Mouse (Mus musculus) right cerebral cortex, postnatal 25 days (tissue): ENCODE results near the gene Slc35b2.

ENCODE experiments used
- DNase-seq: peaks from one replicate; pipeline ENCODE4 v3.0.0; 2022

Slc35b2 gene

DNA sequence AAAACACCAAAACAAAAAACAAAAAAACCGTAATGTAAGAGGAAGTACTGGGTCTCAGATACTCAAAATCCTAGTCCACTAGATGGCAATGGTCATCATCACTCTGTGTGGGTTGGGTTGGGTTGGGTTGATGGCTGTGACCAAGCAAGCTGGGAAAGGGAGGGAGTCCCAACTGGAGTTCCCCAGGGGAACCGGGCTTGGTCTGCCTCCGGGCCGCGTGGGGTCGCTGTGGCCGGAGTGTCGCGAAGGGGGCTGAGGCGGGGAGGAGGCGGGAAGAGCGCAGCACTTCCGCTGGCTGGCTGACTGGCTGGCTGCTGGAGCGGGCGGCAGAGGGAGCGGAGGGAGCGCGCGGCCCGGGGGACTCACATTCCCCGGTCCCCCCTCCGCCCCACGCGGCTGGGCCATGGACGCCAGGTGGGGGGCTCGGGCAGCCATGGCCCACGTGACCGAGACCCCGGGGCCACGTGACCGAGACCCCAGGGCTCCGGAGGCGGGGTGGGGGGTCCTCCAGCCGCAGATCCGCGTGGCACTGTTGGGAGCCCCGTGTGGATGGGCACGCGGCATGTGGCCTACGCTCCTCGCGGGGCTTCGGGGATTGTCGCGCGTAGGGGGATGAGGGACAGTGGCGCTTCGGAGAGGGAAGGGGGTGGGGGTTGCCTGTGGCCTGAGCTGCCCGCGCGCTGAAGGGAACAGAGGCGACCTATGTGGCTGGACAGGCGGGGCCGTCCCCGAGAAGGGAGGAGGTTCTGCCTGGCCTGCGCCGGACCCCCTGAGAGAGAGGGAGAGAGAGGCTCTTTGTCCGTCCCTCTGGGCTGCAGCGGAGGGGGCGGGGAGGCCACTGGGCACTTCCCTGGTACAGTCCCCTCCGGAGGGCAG is at the start of gene Slc35b2:
Gene Slc35b2 (plus strand): TSS at position 220 of the 876 bp plus-strand sequence.
- peak; percentile 92 for DNase-seq

DNA sequence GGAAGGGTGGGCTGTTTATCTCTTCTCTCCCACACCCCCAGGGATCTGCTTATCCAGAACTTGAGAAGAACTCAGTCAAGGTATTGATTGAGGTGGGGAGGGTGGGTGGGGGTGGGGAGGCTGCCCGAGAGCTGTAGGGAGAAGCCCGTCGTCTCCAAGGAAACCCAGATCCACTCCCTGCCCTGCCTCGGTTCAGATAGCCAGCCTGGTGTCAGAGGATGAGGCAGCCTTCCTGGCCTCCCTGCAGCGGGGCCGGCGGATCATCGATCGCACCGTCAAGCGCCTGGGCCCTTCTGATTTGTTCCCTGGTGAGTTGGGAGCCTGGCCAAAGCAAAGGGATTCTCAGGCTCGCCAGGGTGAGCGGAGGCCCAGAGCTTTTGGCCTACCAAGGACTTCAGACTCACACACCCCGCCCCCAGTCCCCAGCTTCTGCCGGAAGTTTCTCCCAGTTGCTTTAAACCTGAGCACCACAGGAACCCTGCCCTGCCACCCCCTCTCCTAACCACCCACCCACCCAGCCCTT is 48.4 kb upstream of the Slc35b2 start:
- DNase-seq, result no peak

- no peak for DNase-seq
These were observed 47.9 kb upstream of the Slc35b2 start for GRCm38 (mm10) chr17:45515806-45516205.

GRCm38 (mm10) chr17:45516488-45516887 is 47.2 kb upstream of the Slc35b2 start:
- DNase-seq, result peak; percentile 77

DNA sequence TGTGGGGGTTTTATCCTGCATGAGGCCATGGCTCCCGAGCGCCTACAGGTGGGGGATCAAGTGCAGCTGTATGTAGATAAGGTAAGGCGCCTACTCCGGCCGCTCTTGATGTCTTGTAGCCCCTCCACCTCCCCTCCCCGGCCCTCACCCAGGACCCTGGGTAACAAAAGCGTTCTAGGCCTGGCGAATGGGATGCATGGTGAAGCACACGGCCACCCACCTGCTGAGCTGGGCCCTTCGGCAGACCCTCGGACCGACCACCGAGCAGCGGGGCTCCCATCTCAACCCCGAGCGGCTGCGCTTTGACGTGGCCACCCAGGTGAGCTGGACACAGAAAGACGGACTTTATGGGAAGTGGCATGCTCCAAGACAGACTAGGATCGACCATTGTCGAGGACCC is 46.5 kb upstream of the Slc35b2 start:
- DNase-seq, result no peak

DNA sequence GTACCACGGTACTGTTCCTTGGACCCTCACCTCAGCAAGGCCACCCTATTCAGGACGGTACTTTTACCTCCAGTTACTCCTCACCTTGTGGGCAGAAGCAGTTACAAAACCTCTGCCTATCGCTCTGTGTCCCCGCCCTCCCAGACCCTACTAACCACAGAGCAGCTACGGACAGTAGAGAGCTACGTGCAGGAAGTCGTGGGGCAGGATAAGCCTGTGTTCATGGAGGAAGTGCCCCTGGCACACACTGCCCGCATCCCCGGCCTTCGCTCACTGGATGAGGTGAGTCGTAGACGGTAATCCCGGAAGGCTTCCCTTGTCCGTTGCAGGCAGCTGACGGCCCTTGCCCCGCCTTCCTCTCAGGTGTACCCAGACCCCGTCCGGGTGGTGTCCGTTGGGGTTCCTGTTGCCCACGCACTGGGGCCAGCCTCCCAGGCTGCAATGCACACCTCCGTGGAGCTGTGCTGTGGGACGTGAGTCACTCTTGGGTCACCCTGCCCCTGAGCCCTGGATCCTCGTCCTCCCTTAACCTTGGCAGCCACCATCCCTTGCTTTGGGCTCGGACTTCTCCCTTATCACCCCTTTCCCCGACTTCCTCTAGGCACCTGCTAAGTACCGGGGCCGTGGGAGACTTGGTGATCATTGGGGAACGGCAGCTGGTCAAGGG is 46.0 kb upstream of the Slc35b2 start:
- no peak for DNase-seq

DNA sequence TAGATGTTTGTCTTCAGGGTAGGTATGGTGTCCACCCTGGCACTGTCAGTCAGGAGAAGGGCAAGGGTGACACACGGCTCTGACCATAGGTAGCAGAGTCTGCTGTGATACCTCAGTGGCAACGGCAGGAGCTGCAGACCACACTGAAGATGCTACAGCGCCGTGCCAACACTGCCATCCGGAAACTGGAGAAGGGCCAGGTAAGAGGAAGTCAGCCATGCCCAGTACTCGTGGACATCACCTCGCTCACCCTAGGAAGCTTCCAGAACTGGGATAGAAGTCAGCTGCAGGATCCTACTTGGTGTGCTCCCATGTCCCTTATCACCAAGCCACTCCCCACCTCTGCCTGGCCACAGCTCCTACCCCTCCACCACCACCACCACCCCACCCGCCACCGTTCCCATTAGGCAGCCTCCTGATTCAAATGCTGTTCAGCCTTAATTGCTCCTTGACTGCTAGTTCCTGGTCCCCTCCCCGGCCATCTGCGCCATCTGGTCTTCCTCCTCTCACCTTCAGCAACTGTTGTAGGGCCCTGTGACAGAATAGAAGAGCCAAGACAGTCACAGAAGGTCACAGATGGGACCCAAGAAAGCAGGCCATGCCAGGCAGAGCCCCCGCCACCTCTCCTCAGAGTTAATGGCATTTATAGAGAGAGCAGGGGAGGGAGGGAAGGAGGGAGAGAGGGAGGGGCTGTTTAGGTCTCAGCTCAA is 44.8 kb upstream of the Slc35b2 start:
- DNase-seq, result no peak

- DNase-seq, result no peak
These were observed 43.5 kb upstream of the Slc35b2 start for GRCm38 (mm10) chr17:45520136-45520535.

- DNase-seq, result no peak
These were observed 40.4 kb upstream of the Slc35b2 start, which contains the start of gene Tcte1 for GRCm38 (mm10) chr17:45523263-45523662. Gene Tcte1, plus strand, starts transcription at chr17:45523434.

- DNase-seq, result no peak
These were observed 38.7 kb upstream of the Slc35b2 start for GRCm38 (mm10) chr17:45524961-45525360.

DNA sequence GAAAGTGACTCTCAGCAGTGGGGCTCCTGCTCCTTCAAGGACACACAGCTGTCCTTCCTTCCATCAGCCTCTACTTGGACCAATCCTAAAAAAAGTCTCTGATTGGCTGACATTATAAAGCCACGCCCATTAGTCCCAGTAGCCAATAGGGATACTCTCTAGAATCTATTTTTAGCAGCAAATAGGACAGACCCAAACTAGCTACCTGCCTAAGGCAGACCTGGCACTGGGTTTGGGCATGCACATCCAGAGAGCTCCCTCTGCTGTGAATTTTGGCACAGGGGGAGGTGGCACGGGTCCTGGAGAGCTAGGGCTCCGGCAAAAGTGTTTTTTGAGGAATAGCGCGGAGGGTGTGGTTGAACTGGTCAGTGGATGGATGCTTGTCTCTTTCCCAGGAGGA is 37.1 kb upstream of the Slc35b2 start:
- no peak for DNase-seq

- peak; percentile 85 for DNase-seq
These were observed 33.3 kb upstream of the Slc35b2 start for GRCm38 (mm10) chr17:45530346-45530782.

DNA sequence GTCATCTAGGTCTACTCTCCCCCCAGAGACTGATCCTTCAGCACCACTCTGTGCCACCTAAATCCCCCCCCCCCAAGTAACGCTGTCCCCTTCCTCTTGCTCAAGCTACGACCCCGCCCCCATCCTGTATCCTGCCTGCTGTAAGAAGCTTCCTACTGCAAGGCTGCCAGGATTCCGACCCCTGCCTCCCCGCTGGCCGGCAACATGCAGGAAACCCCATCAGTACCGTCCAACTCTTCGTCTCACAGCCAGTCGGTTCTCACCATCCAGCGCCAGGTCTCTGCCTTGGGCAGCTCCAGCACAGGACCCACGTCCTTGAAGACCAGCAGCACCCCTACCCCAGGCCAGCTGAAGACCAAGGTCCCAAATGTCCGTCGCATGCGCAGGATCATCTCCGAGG is 30.8 kb upstream of the Slc35b2 start:
- no peak for DNase-seq

DNA sequence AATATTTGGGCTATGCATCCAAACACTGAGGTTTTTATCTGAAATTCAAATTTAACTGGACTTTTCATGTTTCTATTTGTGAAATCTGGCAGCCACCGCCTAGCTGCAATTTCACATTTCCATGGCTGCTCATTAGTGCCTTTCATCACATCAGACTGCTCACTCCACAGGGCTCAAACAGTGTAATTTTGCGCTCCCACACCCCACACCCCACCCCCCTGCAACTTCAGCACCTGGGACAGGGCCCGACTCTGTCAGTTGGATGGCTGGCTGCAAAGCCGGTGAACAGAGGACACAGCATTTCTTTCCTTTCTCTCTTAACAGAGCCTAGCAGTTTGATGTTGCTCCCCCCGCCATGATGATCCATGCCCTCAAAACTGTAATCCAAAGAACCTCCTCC is 27.4 kb upstream of the Slc35b2 start:
- DNase-seq, result no peak

DNA sequence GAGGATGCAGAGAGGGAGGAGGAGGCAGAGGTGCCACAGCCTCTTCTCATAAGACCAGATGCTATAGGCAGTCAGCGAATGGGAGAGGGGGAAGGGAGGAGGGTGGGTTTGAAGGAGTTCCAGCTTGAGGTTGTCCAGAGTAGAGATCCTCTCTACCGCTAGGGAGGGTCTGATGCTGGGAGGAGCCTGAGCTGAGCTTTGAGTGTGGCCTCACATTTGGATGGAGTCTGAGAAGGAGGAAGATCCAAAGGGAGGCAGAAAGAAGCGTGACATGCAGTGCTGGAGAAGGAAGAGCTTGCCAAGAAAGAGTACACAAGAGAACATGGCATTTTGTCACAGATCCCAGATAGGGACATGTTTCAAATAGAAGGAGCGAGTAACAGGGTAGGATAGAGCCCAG is 25.3 kb upstream of the Slc35b2 start:
- no peak for DNase-seq

GRCm38 (mm10) chr17:45539664-45540063 is 24.0 kb upstream of the Slc35b2 start:
- DNase-seq, result peak; percentile 46

DNA sequence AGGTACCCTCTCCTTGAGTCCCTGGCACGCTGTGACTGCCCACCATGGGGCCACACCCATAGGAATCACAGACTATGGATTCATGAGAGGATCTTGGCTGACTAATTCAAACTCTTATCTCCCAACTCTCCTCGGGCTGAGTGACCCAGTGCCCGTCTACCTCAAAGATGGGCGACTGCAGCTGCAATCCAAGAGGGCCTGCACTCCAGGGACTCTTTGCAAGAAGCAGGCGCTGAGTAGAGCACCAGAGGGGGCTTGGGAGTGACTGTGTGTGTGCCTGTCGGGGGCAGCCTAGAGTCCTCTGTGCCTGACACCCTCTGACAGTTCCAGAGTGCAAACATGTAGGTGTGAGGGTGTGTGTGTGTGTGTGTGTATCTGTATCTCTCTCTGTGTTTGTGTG is 21.5 kb upstream of the Slc35b2 start:
- no peak for DNase-seq

DNA sequence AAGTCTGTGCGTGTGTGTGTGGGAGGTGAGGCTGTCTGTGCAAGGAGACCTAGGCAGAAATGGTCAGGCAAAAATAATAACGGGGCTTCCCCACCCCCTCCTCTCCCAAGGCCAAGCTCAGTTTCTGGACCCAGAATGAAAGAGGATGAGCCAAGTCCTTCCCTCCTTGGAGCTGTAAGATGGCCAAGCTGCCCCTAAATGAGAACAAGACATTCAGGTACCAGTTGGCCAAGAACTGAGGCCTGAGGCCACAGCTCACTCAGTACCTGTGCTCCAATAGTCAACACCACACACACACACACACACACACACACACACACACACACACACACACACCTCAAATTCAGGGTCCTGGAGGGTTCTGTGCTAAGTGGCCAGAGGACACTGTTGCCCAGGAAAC is 21.0 kb upstream of the Slc35b2 start:
- DNase-seq, result no peak

- DNase-seq, result peak; percentile 23
These were observed 20.6 kb upstream of the Slc35b2 start for GRCm38 (mm10) chr17:45543115-45543514.

DNA sequence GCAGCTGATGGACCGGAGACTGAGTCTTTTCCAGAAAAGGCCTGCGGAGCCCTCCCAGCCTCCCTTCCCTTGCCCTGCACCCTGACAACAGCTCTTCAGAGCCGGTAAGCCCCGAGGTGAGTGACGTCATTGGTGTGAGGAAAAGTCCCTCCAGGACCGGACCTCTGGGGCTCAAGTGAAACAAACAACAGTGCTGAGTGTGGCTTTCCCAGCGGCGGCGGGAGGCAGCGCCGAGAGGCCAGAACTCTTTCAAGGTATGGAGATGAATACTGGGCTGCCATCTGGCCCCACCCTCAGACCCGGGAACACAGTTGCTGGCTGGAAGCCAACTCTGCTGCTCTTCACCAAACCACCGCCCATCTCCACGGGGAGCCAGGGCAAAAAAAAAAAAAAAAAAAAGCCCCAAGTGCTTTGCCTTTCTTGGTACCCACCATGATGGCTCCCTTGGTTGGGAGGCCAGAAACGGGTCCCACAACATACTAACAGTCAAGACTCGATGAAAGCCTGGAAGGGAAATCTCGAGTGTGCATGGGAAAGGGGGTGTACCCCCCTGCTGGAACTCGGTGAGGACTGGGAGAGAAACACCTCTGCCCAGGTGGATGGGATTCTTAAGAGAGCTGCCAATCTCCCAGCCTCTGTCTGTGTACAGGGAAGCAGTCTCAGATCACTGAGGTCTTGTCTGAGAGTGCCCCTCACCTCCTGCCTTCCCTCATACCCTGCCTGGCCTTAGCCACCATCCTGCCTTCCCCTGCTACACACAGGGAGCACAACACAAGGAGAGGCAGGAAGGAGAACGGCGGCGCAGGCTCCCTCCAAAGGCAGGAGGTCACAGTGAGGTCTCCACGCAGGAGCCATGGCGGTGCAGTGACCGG is 19.4 kb upstream of the Slc35b2 start:
- DNase-seq, result peak; percentile 33

GRCm38 (mm10) chr17:45544873-45545277 is 18.8 kb upstream of the Slc35b2 start:
- peak; percentile 40 for DNase-seq

- DNase-seq, result peak; percentile 42
These were observed 18.3 kb upstream of the Slc35b2 start for GRCm38 (mm10) chr17:45545278-45545961.
